Mouse (Mus musculus): ENCODE measurements at regions not wholly inside any gene's neighbourhood (a gene's known extent, or its start where the extent isn't known, plus 50 kb on each side); places are given as distances from the start of the nearest gene placed in this dataset.
"Not testable (repeated sequence)": the region's sequence is repeated elsewhere in the genome, so short reads cannot be mapped to it uniquely, and the experiment has no call there.

GRCm38 (mm10) chr9:80858998-80859397 lies 393.7 kb upstream of the Impg1 start:
- WGBS, result 69% methylated on average over 2 of the region's 2 CpGs
- H3K9ac ChIP-seq (ENCODE audit: low read length), result no peak overlapping the region
- H3K4me3 ChIP-seq (ENCODE audit: low read depth, low read length), result no peak overlapping the region
- no peaks in the 10 kb centered on the region for H3K27me3 ChIP-seq (replicated peaks; ENCODE audit: control insufficient read depth, insufficient read depth, low read length)
- no peak overlapping the region for H3K27ac ChIP-seq (ENCODE audit: low read depth)
- H3K9me3 ChIP-seq (ENCODE audit: control insufficient read depth, low read length), result no peaks in the 10 kb centered on the region
- no peaks in the 10 kb centered on the region for H3K4me1 ChIP-seq (replicated peaks; ENCODE audit: control insufficient read depth, insufficient read depth, low read length)
- ATAC-seq (replicated peaks; ENCODE audit: low FRiP score, low TSS enrichment, low read depth) (no peak), DNase-seq (ENCODE audit: low spot score) (no peak)
- no peaks in the 10 kb centered on the region for H3K36me3 ChIP-seq (ENCODE audit: control insufficient read depth, insufficient read depth, low read length)
- no peak overlapping the region for H3K4me2 ChIP-seq (ENCODE audit: low read length)

- no peaks in the 10 kb centered on the region for H3K36me3 ChIP-seq (ENCODE audit: control insufficient read depth, insufficient read depth, low read length)
- DNase-seq (ENCODE audit: low spot score) (no peak), ATAC-seq (replicated peaks; ENCODE audit: low FRiP score, low TSS enrichment, low read depth) (no peak)
- no peaks in the 10 kb centered on the region for H3K4me1 ChIP-seq (replicated peaks; ENCODE audit: control insufficient read depth, insufficient read depth, low read length)
- H3K27me3 ChIP-seq (replicated peaks; ENCODE audit: control insufficient read depth, insufficient read depth, low read length), result no peaks in the 10 kb centered on the region
- no peaks in the 10 kb centered on the region for H3K9me3 ChIP-seq (ENCODE audit: control insufficient read depth, low read length)
- 57% methylated on average over 3 of the region's 3 CpGs for WGBS
- no peak overlapping the region for H3K27ac ChIP-seq (ENCODE audit: low read depth)
- no peak overlapping the region for H3K4me3 ChIP-seq (ENCODE audit: low read depth, low read length)
- H3K4me2 ChIP-seq (ENCODE audit: low read length), result no peak overlapping the region
- no peak overlapping the region for H3K9ac ChIP-seq (ENCODE audit: low read length)
These were observed 382.9 kb upstream of the Impg1 start for GRCm38 (mm10) chr9:80848190-80848589.

- DNase-seq (ENCODE audit: low spot score), result no peak
- Histone ChIP-seq H3K4me1 (replicated peaks; ENCODE audit: control insufficient read depth, insufficient read depth, low read length) (no peaks in the 10 kb centered on the region), H3K9me3 (ENCODE audit: control insufficient read depth, low read length) (no peaks in the 10 kb centered on the region), H3K27ac (ENCODE audit: low read depth) (no peak overlapping the region), H3K4me2 (ENCODE audit: low read length) (no peak overlapping the region), H3K36me3 (ENCODE audit: control insufficient read depth, insufficient read depth, low read length) (no peaks in the 10 kb centered on the region), H3K4me3 (ENCODE audit: low read depth, low read length) (no peak overlapping the region), H3K9ac (ENCODE audit: low read length) (no peak overlapping the region), H3K27me3 (replicated peaks; ENCODE audit: control insufficient read depth, insufficient read depth, low read length) (no peaks in the 10 kb centered on the region)
- ATAC-seq (replicated peaks; ENCODE audit: low FRiP score, low TSS enrichment, low read depth), result no peak
- 82% methylated on average over 2 of the region's 2 CpGs for WGBS
These were observed 367.5 kb upstream of the Impg1 start for GRCm38 (mm10) chr9:80832808-80833207.

- H3K27ac ChIP-seq (ENCODE audit: low read depth), result no peak overlapping the region
- no peak overlapping the region for H3K4me3 ChIP-seq (ENCODE audit: low read depth, low read length)
- no peaks in the 10 kb centered on the region for H3K4me1 ChIP-seq (replicated peaks; ENCODE audit: control insufficient read depth, insufficient read depth, low read length)
- H3K4me2 ChIP-seq (ENCODE audit: low read length), result no peak overlapping the region
- no peaks in the 10 kb centered on the region for H3K27me3 ChIP-seq (replicated peaks; ENCODE audit: control insufficient read depth, insufficient read depth, low read length)
- H3K9ac ChIP-seq (ENCODE audit: low read length), result no peak overlapping the region
- DNase-seq (ENCODE audit: low spot score), result no peak
- H3K9me3 ChIP-seq (ENCODE audit: control insufficient read depth, low read length), result no peaks in the 10 kb centered on the region
- H3K36me3 ChIP-seq (ENCODE audit: control insufficient read depth, insufficient read depth, low read length), result no peaks in the 10 kb centered on the region
- 56% methylated on average over 1 of the region's 1 CpGs for WGBS
- ATAC-seq (replicated peaks; ENCODE audit: low FRiP score, low TSS enrichment, low read depth), result no peak
These were observed 360.1 kb upstream of the Impg1 start for GRCm38 (mm10) chr9:80825346-80825745.

GRCm38 (mm10) chr9:80820066-80820465 lies 354.8 kb upstream of the Impg1 start:
- Histone ChIP-seq H3K4me1 (replicated peaks; ENCODE audit: control insufficient read depth, insufficient read depth, low read length) (no peaks in the 10 kb centered on the region), H3K27me3 (replicated peaks; ENCODE audit: control insufficient read depth, insufficient read depth, low read length) (no peaks in the 10 kb centered on the region), H3K4me2 (ENCODE audit: low read length) (no peak overlapping the region), H3K27ac (ENCODE audit: low read depth) (no peak overlapping the region), H3K4me3 (ENCODE audit: low read depth, low read length) (no peak overlapping the region), H3K36me3 (ENCODE audit: control insufficient read depth, insufficient read depth, low read length) (no peaks in the 10 kb centered on the region), H3K9ac (ENCODE audit: low read length) (no peak overlapping the region), H3K9me3 (ENCODE audit: control insufficient read depth, low read length) (no peaks in the 10 kb centered on the region)
- ATAC-seq (replicated peaks; ENCODE audit: low FRiP score, low TSS enrichment, low read depth) (no peak), DNase-seq (ENCODE audit: low spot score) (no peak)
- WGBS, result 71% methylated on average over 3 of the region's 3 CpGs

- no peaks in the 10 kb centered on the region for H3K4me1 ChIP-seq (replicated peaks; ENCODE audit: control insufficient read depth, insufficient read depth, low read length)
- no peak overlapping the region for H3K4me3 ChIP-seq (ENCODE audit: low read depth, low read length)
- no peaks in the 10 kb centered on the region for H3K27me3 ChIP-seq (replicated peaks; ENCODE audit: control insufficient read depth, insufficient read depth, low read length)
- DNase-seq (ENCODE audit: low spot score) (no peak), ATAC-seq (replicated peaks; ENCODE audit: low FRiP score, low TSS enrichment, low read depth) (no peak)
- H3K4me2 ChIP-seq (ENCODE audit: low read length), result no peak overlapping the region
- H3K27ac ChIP-seq (ENCODE audit: low read depth), result no peak overlapping the region
- no peaks in the 10 kb centered on the region for H3K9me3 ChIP-seq (ENCODE audit: control insufficient read depth, low read length)
- no peaks in the 10 kb centered on the region for H3K36me3 ChIP-seq (ENCODE audit: control insufficient read depth, insufficient read depth, low read length)
- no peak overlapping the region for H3K9ac ChIP-seq (ENCODE audit: low read length)
- WGBS, result 93% methylated on average over 1 of the region's 1 CpGs
These were observed 353.8 kb upstream of the Impg1 start for GRCm38 (mm10) chr9:80819070-80819469.

GRCm38 (mm10) chr9:80813921-80814320 lies 348.6 kb upstream of the Impg1 start:
- DNase-seq (ENCODE audit: low spot score); H3K27ac ChIP-seq (ENCODE audit: low read depth); H3K9me3 ChIP-seq (ENCODE audit: control insufficient read depth, low read length); H3K4me2 ChIP-seq (ENCODE audit: low read length); H3K4me1 ChIP-seq (replicated peaks; ENCODE audit: control insufficient read depth, insufficient read depth, low read length); H3K4me3 ChIP-seq (ENCODE audit: low read depth, low read length); H3K27me3 ChIP-seq (replicated peaks; ENCODE audit: control insufficient read depth, insufficient read depth, low read length); H3K9ac ChIP-seq (ENCODE audit: low read length); H3K36me3 ChIP-seq (ENCODE audit: control insufficient read depth, insufficient read depth, low read length): not testable (repeated sequence)
- 38% methylated on average over 6 of the region's 6 CpGs for WGBS
- ATAC-seq (replicated peaks; ENCODE audit: low FRiP score, low TSS enrichment, low read depth), result peak; percentile 40; the same call in 1 of the 2 replicates

GRCm38 (mm10) chr9:80791523-80791922 lies 326.2 kb upstream of the Impg1 start:
- Histone ChIP-seq H3K27me3 (replicated peaks; ENCODE audit: control insufficient read depth, insufficient read depth, low read length) (no peaks in the 10 kb centered on the region), H3K27ac (ENCODE audit: low read depth) (no peak overlapping the region), H3K4me1 (replicated peaks; ENCODE audit: control insufficient read depth, insufficient read depth, low read length) (no peaks in the 10 kb centered on the region), H3K36me3 (ENCODE audit: control insufficient read depth, insufficient read depth, low read length) (no peaks in the 10 kb centered on the region), H3K4me2 (ENCODE audit: low read length) (no peak overlapping the region), H3K9me3 (ENCODE audit: control insufficient read depth, low read length) (no peaks in the 10 kb centered on the region), H3K4me3 (ENCODE audit: low read depth, low read length) (no peak overlapping the region), H3K9ac (ENCODE audit: low read length) (no peak overlapping the region)
- WGBS, result 53% methylated on average over 3 of the region's 3 CpGs
- DNase-seq (ENCODE audit: low spot score) (no peak), ATAC-seq (replicated peaks; ENCODE audit: low FRiP score, low TSS enrichment, low read depth) (no peak)

GRCm38 (mm10) chr9:80774541-80774940 lies 309.3 kb upstream of the Impg1 start:
- Histone ChIP-seq H3K9ac (ENCODE audit: low read length) (no peak overlapping the region), H3K4me3 (ENCODE audit: low read depth, low read length) (no peak overlapping the region), H3K4me2 (ENCODE audit: low read length) (no peak overlapping the region), H3K9me3 (ENCODE audit: control insufficient read depth, low read length) (no peaks in the 10 kb centered on the region), H3K27me3 (replicated peaks; ENCODE audit: control insufficient read depth, insufficient read depth, low read length) (no peaks in the 10 kb centered on the region), H3K4me1 (replicated peaks; ENCODE audit: control insufficient read depth, insufficient read depth, low read length) (no peaks in the 10 kb centered on the region), H3K27ac (ENCODE audit: low read depth) (no peak overlapping the region), H3K36me3 (ENCODE audit: control insufficient read depth, insufficient read depth, low read length) (no peaks in the 10 kb centered on the region)
- WGBS, result 72% methylated on average over 1 of the region's 1 CpGs
- no peak for DNase-seq (ENCODE audit: low spot score)
- ATAC-seq (replicated peaks; ENCODE audit: low FRiP score, low TSS enrichment, low read depth), result no peak
